Mouse (Mus musculus) embryonic facial prominence, embryonic 11.5 days (tissue): Measurements from ENCODE around the gene Kank1. TPM values are rescaled to one million over a fixed set of nuclear protein-coding genes. Genes with fewer than 3 reads are reported as not detected.

Experiments
- ATAC-seq: fragments of 200-750 bp; cut with Nextera tagmentation; replicated peaks from 2 replicates; pipeline ENCODE4 v1.8.0; 2017; ENCODE audit warnings: low read depth; ENCODE audit not compliant: insufficient number of reproducible peaks, low FRiP score, low TSS enrichment
- DNase-seq: peaks from one replicate; pipeline ENCODE4 v3.0.0-alpha.2; 2015; ENCODE audit warnings: low spot score
- H3K27ac ChIP-seq: fragments of 300-500 bp; sonication (generic); replicated peaks from 2 replicates; pipeline ENCODE4 v1.5.1; 2014; ENCODE audit warnings: mild to moderate bottlenecking, low read depth, low read length, control low read depth
- H3K27me3 ChIP-seq: fragments of 300-500 bp; sonication (generic); 2 replicates; pipeline ENCODE4 v1.6.1; 2014; ENCODE audit warnings: mild to moderate bottlenecking, low read length, moderate library complexity, mixed read lengths; ENCODE audit not compliant: control insufficient read depth, insufficient read depth
- H3K36me3 ChIP-seq: fragments of 300-500 bp; sonication (generic); replicated peaks from 2 replicates; pipeline ENCODE4 v1.6.1; 2014; ENCODE audit warnings: low read depth, mild to moderate bottlenecking, low read length, moderate library complexity, mixed read lengths; ENCODE audit not compliant: control insufficient read depth, insufficient read depth
- H3K4me1 ChIP-seq: fragments of 300-500 bp; sonication (generic); 2 replicates; pipeline ENCODE4 v1.6.1; 2014; ENCODE audit warnings: low read length, mixed read lengths; ENCODE audit not compliant: control insufficient read depth, insufficient read depth
- H3K4me2 ChIP-seq: fragments of 300-500 bp; sonication (generic); 2 replicates; pipeline ENCODE4 v1.6.1; 2014; ENCODE audit warnings: low read depth, mild to moderate bottlenecking, control low read depth, low read length, moderate library complexity
- H3K4me3 ChIP-seq: fragments of 300-500 bp; sonication (generic); 2 replicates; pipeline ENCODE4 v1.5.1; 2014; ENCODE audit warnings: low read depth, low read length, control low read depth
- H3K9ac ChIP-seq: fragments of 300-500 bp; sonication (generic); replicated peaks from 2 replicates; pipeline ENCODE4 v1.6.1; 2014; ENCODE audit warnings: mild to moderate bottlenecking, control low read depth, low read length
- H3K9me3 ChIP-seq: fragments of 300-500 bp; sonication (generic); replicated peaks from 2 replicates; pipeline ENCODE4 v1.6.1; 2016; ENCODE audit warnings: mild to moderate bottlenecking, low read length, inconsistent platforms, mixed read lengths; ENCODE audit not compliant: control insufficient read depth
- WGBS: fragments of 180-500 bp; shearing (Covaris S2); extraction: QIAGEN DNeasy Blood & Tissue Kit; methylation state at CpG from one replicate; pipeline ENCODE4 v1.1.7; 2014; 5-methylcytosine and 5-hydroxymethylcytosine counted together
- polyA plus RNA-seq: library from polyadenylated mRNA; unstranded; fragments of >200 nt; fragmentation: Nextera tagmentation; extraction: Ambion mirVana; gene quantifications from 2 replicates; pipeline ENCODE4 v1.2.1, GENCODE M21; 2014

The Kank1 gene
- 17.6 and 18.8 TPM in 2 replicates for polyA plus RNA-seq

GRCm38 (mm10) chr19:25236596-25237491, at the start of gene Kank1:
TSS of gene Kank1 (plus strand) at chr19:25236975.
- peaks cover 4% of the 10 kb centered on the region; the same call in 1 of the 2 replicates for H3K27me3 ChIP-seq
- H3K4me1 ChIP-seq, result no peaks in the 10 kb centered on the region

GRCm38 (mm10) chr19:25187681-25188080, 49.1 kb upstream of the Kank1 start:
- H3K4me3 ChIP-seq, result no peak overlapping the region
- ATAC-seq (peak; percentile 39; the same call in 1 of the 2 replicates), DNase-seq (no peak)
- H3K9me3 ChIP-seq, result no peaks in the 10 kb centered on the region
- no peaks in the 10 kb centered on the region for H3K4me1 ChIP-seq
- no peak overlapping the region for H3K9ac ChIP-seq
- H3K27ac ChIP-seq, result no peak overlapping the region
- no peaks in the 10 kb centered on the region for H3K36me3 ChIP-seq
- H3K4me2 ChIP-seq, result no peak overlapping the region
- no peaks in the 10 kb centered on the region for H3K27me3 ChIP-seq
- WGBS, result 64% methylated on average over 18 of the region's 18 CpGs

More at GRCm38 (mm10) chr19:25236596-25237491, at the start of gene Kank1:
- Histone ChIP-seq H3K9ac (peak within 1 kb of the TSS; percentile 66), H3K36me3 (no peaks in the 10 kb centered on the region), H3K4me3 (peak within 1 kb of the TSS; percentile 56), H3K9me3 (no peaks in the 10 kb centered on the region), H3K27ac (0 out of 2 replicates have a peak within 1 kb of the TSS, but pooled peaks have one; percentile 22), H3K4me2 (peak within 1 kb of the TSS; percentile 90)
- WGBS, result under 1% methylated on average over 76 of the region's 76 CpGs
- DNase-seq (peak; percentile 79), ATAC-seq (peak; percentile 87)

- DNase-seq (no peak), ATAC-seq (no peak)
- H3K4me2 ChIP-seq, result no peak overlapping the region
- no peaks in the 10 kb centered on the region for H3K4me1 ChIP-seq
- no peaks in the 10 kb centered on the region for H3K27me3 ChIP-seq
- H3K36me3 ChIP-seq, result no peaks in the 10 kb centered on the region
- H3K9ac ChIP-seq, result no peak overlapping the region
- H3K9me3 ChIP-seq, result no peaks in the 10 kb centered on the region
- 96% methylated on average over 9 of the region's 9 CpGs for WGBS
- H3K4me3 ChIP-seq, result no peak overlapping the region
- no peak overlapping the region for H3K27ac ChIP-seq
These were observed 43.0 kb upstream of the Kank1 start for GRCm38 (mm10) chr19:25193751-25194150.

GRCm38 (mm10) chr19:25200081-25200860, 36.5 kb upstream of the Kank1 start:
- Histone ChIP-seq H3K4me2 (no peak overlapping the region), H3K27me3 (no peaks in the 10 kb centered on the region), H3K36me3 (no peaks in the 10 kb centered on the region), H3K9ac (no peak overlapping the region; the same call in 1 of the 2 replicates), H3K27ac (0 out of 2 replicates have a peak overlapping the region, but pooled peaks have one; percentile 20), H3K9me3 (no peaks in the 10 kb centered on the region), H3K4me3 (no peak overlapping the region), H3K4me1 (peaks cover 2% of the 10 kb centered on the region; the same call in 1 of the 2 replicates)
- 68% methylated on average over 13 of the region's 13 CpGs for WGBS
- DNase-seq (no peak), ATAC-seq (0 out of 2 replicates have a peak, but pooled peaks have one; percentile 24)

- Histone ChIP-seq H3K9me3 (no peaks in the 10 kb centered on the region), H3K27me3 (no peaks in the 10 kb centered on the region), H3K27ac (no peak overlapping the region), H3K4me3 (no peak overlapping the region), H3K4me1 (peaks cover 4% of the 10 kb centered on the region; the same call in 1 of the 2 replicates), H3K9ac (no peak overlapping the region), H3K4me2 (no peak overlapping the region), H3K36me3 (no peaks in the 10 kb centered on the region)
- ATAC-seq, result no peak
- 77% methylated on average over 12 of the region's 12 CpGs for WGBS
- DNase-seq, result no peak
These were observed 33.7 kb upstream of the Kank1 start for GRCm38 (mm10) chr19:25203077-25203476.

- H3K27ac ChIP-seq, result no peak overlapping the region
- no peak overlapping the region for H3K9ac ChIP-seq
- no peak overlapping the region for H3K4me2 ChIP-seq
- no peaks in the 10 kb centered on the region for H3K36me3 ChIP-seq
- DNase-seq (no peak), ATAC-seq (no peak)
- peaks cover 2% of the 10 kb centered on the region; the same call in 1 of the 2 replicates for H3K4me1 ChIP-seq
- H3K4me3 ChIP-seq, result no peak overlapping the region
- H3K9me3 ChIP-seq, result no peaks in the 10 kb centered on the region
- 70% methylated on average over 12 of the region's 12 CpGs for WGBS
- no peaks in the 10 kb centered on the region for H3K27me3 ChIP-seq
These were observed 29.8 kb upstream of the Kank1 start for GRCm38 (mm10) chr19:25206969-25207368.

GRCm38 (mm10) chr19:25207731-25208361, 28.9 kb upstream of the Kank1 start:
- H3K4me1 ChIP-seq, result peaks cover 2% of the 10 kb centered on the region; the same call in 1 of the 2 replicates
- ATAC-seq (no peak), DNase-seq (peak; percentile 45)
- H3K4me3 ChIP-seq, result no peak overlapping the region
- no peaks in the 10 kb centered on the region for H3K27me3 ChIP-seq
- H3K27ac ChIP-seq, result no peak overlapping the region
- H3K9ac ChIP-seq, result peak overlapping the region; percentile 48; the same call in 1 of the 2 replicates
- WGBS, result 8% methylated on average over 23 of the region's 23 CpGs
- H3K36me3 ChIP-seq, result no peaks in the 10 kb centered on the region
- no peaks in the 10 kb centered on the region for H3K9me3 ChIP-seq
- H3K4me2 ChIP-seq, result peak overlapping the region; percentile 29
